Mouse (Mus musculus) bone marrow macrophage, adult 2 months (primary cell): ENCODE data around the gene Hils1.

Experiments
- CTCF ChIP-seq: IDR thresholded peaks from 2 replicates; pipeline ENCODE4 v1.5.1; 2012; ENCODE audit warnings: low read depth, mild to moderate bottlenecking, low read length, moderate library complexity
- POLR2A ChIP-seq: IDR thresholded peaks from 2 replicates; pipeline ENCODE4 v1.6.1; 2012; ENCODE audit warnings: mild to moderate bottlenecking, low read depth, low read length, borderline replicate concordance

DNA sequence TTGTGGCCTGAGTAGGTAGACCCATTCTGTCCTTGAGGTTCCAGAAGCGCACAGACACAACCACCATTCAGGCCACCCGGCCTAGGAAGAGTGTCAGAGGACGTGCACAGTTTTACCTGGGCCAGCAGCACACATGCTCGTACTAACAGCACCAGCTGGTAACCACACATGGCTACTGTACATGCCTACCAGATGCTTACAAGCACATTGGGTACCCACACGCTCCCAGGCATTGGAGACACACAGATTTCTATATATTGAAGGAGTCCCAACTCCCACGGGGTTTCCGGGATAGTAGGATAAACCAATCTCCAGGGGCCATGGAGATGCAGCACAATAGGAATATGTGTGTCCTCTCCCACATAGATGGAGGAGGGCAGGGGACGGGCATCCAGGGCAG lies 35.3 kb downstream of the Hils1 start:
- TF ChIP-seq CTCF (no peak), POLR2A (no peak)
